Mouse (Mus musculus) olfactory bulb, adult 2 months (tissue): Measurements from ENCODE around the gene Zbed4. TPM values are rescaled to one million over a fixed set of nuclear protein-coding genes. Genes with fewer than 3 reads are reported as not detected.

Experiments
- H3K27ac ChIP-seq: fragments of 200-500 bp; 2 replicates; pipeline ENCODE4 v1.5.1; 2012; ENCODE audit warnings: low read depth, low read length; ENCODE audit not compliant: insufficient read depth
- H3K4me1 ChIP-seq: fragments of 200-500 bp; 2 replicates; pipeline ENCODE4 v1.6.1; 2012; ENCODE audit warnings: low read length; ENCODE audit not compliant: control insufficient read depth, insufficient read depth
- H3K4me3 ChIP-seq: fragments of 200-500 bp; 2 replicates; pipeline ENCODE4 v1.5.1; 2012; ENCODE audit warnings: mild to moderate bottlenecking, low read depth, low read length, moderate library complexity; ENCODE audit not compliant: insufficient read depth
- CTCF ChIP-seq: fragments of 200-500 bp; IDR thresholded peaks from 2 replicates; pipeline ENCODE4 v1.5.1; 2012; ENCODE audit warnings: low read depth, mild to moderate bottlenecking, low read length, moderate library complexity; ENCODE audit not compliant: insufficient read depth
- POLR2A ChIP-seq: fragments of 200-500 bp; IDR thresholded peaks from 2 replicates; pipeline ENCODE4 v1.6.1; 2012; ENCODE audit warnings: mild to moderate bottlenecking, low read depth, low read length, moderate library complexity; ENCODE audit not compliant: insufficient read depth
- WGBS: fragments of 180-500 bp; shearing (Covaris S2); methylation state at CpG from one replicate; pipeline ENCODE4 v1.1.7; 2018; 5-methylcytosine and 5-hydroxymethylcytosine counted together
- polyA plus RNA-seq: library from polyadenylated mRNA; stranded (reverse); fragments of >200 nt; gene quantifications from 2 replicates; pipeline ENCODE4 v1.2.4, GENCODE M21; 2012; ENCODE audit warnings: low replicate concordance; ENCODE audit not compliant: missing spikeins, insufficient read depth, insufficient read length

The Zbed4 gene
- polyA plus RNA-seq, 1 experiment, result not detected

- no peaks in the 10 kb centered on the region for H3K4me1 ChIP-seq
- TF ChIP-seq CTCF (no peak), POLR2A (no peak)
- WGBS, result 34% methylated on average over 9 of the region's 9 CpGs
- no peak overlapping the region for H3K4me3 ChIP-seq
- H3K27ac ChIP-seq, result no peak overlapping the region
These were observed 76.7 kb downstream of the Zbed4 start for GRCm38 (mm10) chr15:88827991-88828799.

GRCm38 (mm10) chr15:88828800-88829705 is 77.6 kb downstream of the Zbed4 start:
- WGBS, result 53% methylated on average over 17 of the region's 17 CpGs
- no peak overlapping the region for H3K27ac ChIP-seq
- H3K4me3 ChIP-seq, result no peak overlapping the region
- TF ChIP-seq POLR2A, result no peak
- peak; percentile 79 for TF ChIP-seq CTCF
- H3K4me1 ChIP-seq, result no peaks in the 10 kb centered on the region

GRCm38 (mm10) chr15:88829791-88830440 is 78.5 kb downstream of the Zbed4 start:
- Histone ChIP-seq H3K4me1 (no peaks in the 10 kb centered on the region), H3K27ac (no peak overlapping the region), H3K4me3 (no peak overlapping the region)
- TF ChIP-seq CTCF, result no peak
- TF ChIP-seq POLR2A, result no peak
- WGBS, result 65% methylated on average over 6 of the region's 6 CpGs

- 91% methylated on average over 5 of the region's 5 CpGs for WGBS
- no peak overlapping the region for H3K27ac ChIP-seq
- no peak for TF ChIP-seq CTCF
- no peak for TF ChIP-seq POLR2A
- no peak overlapping the region for H3K4me3 ChIP-seq
- H3K4me1 ChIP-seq, result no peaks in the 10 kb centered on the region
These were observed 79.2 kb downstream of the Zbed4 start for GRCm38 (mm10) chr15:88830696-88831095.

- no peak for TF ChIP-seq CTCF
- Histone ChIP-seq H3K4me1 (no peaks in the 10 kb centered on the region), H3K27ac (no peak overlapping the region), H3K4me3 (no peak overlapping the region)
- WGBS, result 68% methylated on average over 5 of the region's 5 CpGs
These were observed 80.0 kb downstream of the Zbed4 start for GRCm38 (mm10) chr15:88831482-88831881.

GRCm38 (mm10) chr15:88832536-88832935 is 81.1 kb downstream of the Zbed4 start:
- H3K4me3 ChIP-seq, result no peak overlapping the region
- H3K27ac ChIP-seq, result no peak overlapping the region
- WGBS, result 89% methylated on average over 9 of the region's 9 CpGs
- no peak for TF ChIP-seq CTCF
- TF ChIP-seq POLR2A, result no peak
- peaks cover 5% of the 10 kb centered on the region for H3K4me1 ChIP-seq

Other genes with a start within 250 kb of the Zbed4 start
- gene Zdhhc25, start 151.4 kb upstream of the Zbed4 start, polyA plus RNA-seq, result not detected in 2 replicates
- 206 TPM in 1 of 2 replicates, not detected in the other for gene Brd1, start 17.4 kb upstream of the Zbed4 start, polyA plus RNA-seq
- not detected in 2 replicates for gene Alg12, start 67.7 kb downstream of the Zbed4 start, polyA plus RNA-seq
- not detected in 2 replicates for gene Creld2, start 68.0 kb downstream of the Zbed4 start, polyA plus RNA-seq
- gene Pim3, start 110.5 kb downstream of the Zbed4 start, polyA plus RNA-seq, result not detected in 2 replicates
- gene Ttll8, start 202.8 kb downstream of the Zbed4 start, polyA plus RNA-seq, result not detected in 2 replicates
- gene Mlc1, start 227.3 kb downstream of the Zbed4 start, polyA plus RNA-seq, result not detected in 2 replicates
- gene Mov10l1, start 231.2 kb downstream of the Zbed4 start, polyA plus RNA-seq, result not detected in 2 replicates